Mouse (Mus musculus): Measurements from ENCODE around the gene Fam57b.

Gene Fam57b

DNA sequence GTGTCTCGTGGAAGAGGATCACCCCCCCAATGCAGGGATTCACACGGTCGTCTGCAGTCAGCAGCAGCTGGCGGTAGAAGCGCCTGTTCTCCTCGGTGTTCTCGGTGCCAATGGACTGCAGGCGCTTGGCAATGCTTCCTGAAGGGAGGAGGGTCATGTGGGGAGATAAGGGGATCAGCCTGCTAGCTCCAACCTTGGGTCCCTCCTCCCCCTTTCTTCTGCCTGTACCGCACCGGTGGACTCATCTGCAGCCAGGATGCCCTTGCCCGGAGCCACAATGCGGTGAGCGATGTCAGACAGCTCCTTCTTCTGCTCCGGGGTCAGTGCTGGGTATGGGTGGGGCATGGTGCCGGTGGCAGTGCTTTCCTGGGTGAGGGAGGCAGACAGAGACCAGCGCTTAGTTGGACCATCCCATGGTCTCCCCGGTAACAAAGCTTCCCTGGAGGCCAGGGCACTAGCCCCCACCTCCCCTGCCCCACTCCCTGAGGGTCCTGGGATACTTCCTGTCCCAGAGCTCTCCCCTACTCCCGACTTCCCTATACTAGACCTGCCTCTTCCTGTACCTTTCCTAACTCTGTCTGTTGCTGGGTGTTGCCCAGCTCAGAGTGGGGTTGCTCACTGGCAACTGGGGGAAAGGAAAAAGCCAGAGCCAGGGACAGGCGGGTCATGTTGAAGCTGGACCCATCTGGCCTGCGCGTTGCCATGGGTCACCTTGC is at the start of gene Fam57b:
Gene Fam57b, plus strand, starts transcription at position 258 of the 716 bp plus-strand sequence.
- DNase-seq = no peak

DNA sequence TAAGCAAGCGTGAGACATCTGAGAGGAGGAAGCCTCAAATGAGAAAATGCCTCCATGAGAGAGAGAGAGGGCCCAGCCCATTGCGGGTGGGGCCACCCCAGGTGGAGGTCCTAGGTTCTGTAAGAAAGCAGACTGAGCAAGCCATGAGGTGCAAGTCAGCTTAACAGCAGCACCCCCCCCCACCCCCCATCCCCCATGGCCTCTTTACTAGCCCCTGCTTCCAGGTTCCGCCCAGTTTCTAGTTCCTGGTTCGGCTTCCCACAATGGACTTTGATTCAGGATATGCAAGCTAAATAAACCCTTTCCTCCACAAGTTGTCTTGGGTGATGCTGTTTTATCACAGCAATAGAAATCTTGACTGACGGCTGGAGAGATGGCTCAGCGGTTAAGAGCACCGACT is 48.6 kb upstream of the Fam57b start:
- DNase-seq = no peak

DNA sequence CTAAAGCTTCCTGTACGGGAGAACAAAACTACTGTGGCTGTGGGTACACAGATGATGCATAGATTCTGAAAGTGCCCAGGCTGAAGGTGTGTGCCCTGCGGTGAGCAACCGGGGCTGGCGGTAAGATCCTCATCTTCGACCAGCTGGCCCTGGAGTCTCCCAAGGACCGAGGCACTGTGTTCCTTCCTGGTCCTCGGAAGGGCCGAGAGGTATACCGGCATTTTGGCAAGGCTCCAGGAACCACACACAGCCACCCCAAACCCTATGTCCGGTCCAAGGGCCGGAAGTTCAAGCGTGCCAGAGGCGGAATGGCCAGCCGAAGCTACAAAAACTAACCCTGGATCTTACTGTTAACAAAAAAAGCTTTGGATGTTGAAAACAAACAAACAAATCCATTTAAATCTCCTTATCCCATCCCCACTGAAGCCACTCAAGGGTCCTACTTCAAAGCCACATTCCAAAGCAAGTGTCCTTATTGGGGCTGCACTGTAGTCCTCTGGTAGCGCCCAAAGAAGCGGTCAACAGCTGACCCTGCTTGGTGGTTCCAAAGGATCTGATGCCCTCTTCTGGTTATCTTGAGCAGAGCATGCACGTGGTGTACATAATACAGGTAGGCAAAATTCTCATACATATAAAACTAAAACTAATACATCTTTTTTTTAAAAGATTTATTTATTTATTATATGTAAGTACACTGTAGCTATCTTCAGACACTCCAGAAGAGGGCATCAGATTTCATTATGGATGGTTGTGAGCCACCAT is 47.7 kb upstream of the Fam57b start:
- no peak for DNase-seq

DNA sequence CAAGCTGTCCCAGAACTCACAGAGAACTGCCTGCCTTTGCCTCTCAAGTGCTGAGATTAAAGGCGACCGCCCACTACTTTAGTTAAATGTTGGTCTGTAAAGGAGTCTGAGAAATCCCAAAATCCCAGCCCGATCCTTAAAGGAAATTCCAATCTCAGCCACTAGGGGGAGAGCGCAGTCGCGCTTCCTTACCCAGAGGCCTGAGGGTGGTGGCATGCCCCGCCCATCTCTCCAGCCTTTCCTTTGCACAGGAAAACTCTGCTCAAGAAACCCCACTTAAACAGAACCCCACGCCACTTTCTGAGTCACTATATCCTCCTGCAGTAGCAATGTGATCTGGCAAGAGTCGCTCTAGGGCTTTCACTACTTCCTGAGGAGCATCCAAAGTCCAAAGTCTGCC is 42.6 kb upstream of the Fam57b start:
- DNase-seq = peak; percentile 86

DNA sequence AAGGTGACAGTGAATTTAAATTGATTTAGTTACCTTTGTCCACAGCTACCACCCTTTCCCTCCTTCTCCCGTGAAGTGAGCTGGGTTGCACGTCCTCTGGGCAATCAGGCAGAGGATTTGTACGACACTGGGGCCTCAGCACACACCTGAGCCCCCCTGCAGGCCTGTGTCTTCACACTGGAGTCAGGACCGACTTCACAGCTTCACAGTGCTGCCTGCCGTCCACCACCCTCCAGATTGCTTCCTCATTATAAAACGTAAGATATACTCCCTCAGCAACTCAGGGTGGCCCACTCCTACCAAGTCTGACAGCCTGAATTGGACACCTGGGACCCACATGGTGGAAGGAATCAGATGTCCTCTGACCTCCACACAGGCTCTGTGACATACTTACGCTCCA is 38.9 kb upstream of the Fam57b start:
- no peak for DNase-seq

DNA sequence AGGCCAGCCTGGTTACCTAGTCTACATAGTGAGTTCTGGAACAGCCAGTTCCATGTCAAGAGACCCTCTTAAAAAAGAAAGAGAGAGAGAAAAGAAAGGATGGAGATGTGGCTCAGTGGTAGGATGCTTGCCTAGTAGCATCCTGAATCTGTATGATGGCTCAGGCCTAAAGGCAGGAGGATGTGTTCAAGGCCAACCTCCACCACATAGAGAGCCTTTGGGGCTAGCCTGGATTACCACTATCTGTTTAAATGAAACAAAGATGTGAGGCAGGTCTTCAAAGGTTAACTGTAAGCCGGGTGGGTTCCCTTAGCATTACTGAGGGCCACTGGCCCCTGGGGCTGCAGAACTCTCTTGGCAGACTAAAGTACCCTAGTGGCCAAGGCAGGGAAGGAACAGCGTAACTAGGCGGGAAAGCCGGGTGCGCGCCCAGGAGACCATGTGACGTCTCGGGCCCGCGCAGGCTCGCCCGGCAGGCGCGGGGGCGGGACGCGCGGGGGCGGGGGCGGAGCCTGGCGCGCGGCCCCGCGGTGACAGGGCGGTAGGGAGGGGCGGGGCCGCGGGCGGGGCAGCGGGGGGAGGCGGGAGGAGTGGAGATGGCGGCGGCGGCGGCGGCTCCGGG is 38.3 kb upstream of the Fam57b start, which contains the start of gene Mapk3:
Gene Mapk3, plus strand, starts transcription at position 552 of the 622 bp plus-strand sequence.
- peak; percentile 95 for DNase-seq

DNA sequence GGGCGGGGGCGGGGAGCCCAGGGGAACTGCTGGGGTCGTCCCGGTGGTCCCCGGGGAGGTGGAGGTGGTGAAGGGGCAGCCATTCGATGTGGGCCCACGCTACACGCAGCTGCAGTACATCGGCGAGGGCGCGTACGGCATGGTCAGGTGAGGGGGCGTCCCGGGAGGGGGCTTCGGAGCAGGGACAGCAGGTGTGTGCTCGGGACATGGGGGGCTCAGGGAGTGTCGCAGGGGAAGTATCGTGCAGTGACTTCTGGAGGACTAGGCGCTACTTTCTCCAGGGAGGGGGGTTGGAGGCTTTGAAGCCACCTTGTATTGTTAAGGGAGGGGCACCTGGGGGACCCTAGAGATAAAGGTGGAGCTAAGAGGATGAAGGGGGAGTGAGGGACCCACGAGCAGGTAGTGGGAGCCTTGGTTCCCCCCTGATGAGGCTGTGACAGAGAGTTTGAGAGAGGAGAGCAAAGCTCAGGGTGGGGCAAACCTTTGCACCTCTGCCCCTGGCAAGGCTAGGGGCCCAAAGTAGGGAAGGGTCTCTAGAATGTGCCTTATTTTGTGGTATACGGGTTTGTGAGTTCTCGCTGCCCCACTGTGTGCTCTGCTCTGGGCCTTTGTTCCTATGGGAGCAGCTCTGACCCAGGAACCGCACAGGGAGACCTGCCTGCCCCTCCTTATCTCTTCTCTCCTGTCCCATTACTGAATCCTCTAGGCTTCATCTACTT is 37.6 kb upstream of the Fam57b start:
- no peak for DNase-seq

DNA sequence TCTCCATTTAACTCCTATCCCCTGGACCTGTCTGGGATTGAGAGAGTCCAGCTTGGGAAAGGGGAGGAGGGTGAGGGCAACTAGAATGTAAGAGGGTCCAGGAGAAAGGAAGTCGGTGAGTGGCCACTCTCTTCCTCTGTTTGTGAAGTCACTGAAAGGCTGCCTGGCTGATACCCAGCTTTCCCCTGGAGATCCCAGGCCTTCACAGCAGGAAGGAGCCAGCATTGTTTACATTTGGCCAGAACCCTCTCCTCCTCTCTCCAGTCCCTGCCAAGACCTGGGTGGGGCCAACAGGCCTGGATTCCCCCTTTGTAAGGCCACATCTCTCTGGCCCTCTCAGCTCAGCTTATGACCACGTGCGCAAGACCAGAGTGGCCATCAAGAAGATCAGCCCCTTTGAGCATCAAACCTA is 37.1 kb upstream of the Fam57b start:
- DNase-seq = peak; percentile 73

DNA sequence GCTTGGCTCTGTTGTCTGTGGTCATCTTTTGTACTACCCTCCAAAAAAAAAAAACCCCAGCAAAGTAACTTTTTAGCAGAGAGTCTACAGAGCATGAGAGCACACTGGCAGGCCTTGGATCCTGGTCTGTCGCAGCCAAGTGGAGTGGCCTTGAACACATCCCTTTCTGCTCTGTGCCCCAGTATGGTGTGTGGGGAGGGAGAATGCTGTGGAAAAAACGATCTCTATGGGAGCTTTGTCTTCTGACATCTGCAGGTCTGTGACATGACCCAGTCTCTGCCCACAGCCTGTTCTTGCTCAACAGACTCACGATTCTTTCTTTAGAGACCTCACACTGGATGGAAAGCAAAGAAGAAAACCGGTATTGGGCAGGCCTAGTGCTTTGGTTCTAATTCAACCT is 36.5 kb upstream of the Fam57b start:
- DNase-seq = no peak

DNA sequence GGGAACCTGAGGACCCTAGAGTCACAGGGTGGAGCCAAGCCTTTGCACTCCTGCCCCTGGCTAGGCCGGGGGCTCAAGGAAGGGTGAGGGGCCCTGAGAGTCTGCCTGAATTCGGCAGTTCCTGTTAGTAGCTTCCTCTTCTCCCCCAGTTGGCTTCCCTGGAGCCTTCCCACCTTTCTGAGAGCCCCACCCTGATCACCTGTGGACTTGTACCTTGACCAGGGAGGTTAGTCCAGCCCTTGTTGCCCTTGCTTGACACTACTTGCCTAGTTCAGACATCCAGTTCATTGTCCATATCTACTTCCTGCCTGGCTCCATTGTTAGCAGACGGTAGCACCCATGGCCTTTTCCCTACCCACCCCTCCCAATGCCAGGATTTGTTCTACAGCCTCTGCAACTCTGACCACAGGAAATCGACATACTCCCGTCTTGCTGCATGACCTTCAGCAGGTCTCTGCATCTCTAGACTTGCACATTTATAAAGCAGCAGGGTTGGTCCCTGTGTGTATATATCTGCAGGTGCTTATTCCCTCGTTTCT is 35.9 kb upstream of the Fam57b start:
- DNase-seq = no peak

DNA sequence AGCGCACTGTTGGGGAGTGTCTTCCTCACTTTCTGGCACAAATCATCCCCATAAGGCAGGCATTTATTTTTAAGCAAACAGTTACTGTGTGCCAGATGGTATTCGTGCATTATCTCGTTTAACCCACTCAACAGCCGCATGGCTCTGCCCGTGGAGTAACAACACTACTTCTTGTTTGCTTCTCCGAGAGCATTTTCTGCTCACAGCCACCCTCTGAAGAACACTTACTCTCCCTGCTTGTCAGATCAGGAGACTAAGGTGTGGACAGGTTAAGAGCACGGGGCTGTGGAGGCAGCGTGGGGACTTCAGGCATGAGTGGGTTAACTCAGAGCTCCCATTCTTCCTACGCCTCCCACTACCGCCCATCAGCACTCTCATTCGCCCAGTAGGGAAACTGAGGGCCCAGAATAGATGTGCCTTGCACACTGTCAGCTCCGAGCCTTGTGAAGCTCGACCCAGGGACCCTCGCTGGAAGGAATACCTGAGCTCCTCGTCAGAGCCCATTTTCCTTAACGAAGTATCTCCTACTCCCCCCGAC is 34.9 kb upstream of the Fam57b start:
- DNase-seq = no peak

DNA sequence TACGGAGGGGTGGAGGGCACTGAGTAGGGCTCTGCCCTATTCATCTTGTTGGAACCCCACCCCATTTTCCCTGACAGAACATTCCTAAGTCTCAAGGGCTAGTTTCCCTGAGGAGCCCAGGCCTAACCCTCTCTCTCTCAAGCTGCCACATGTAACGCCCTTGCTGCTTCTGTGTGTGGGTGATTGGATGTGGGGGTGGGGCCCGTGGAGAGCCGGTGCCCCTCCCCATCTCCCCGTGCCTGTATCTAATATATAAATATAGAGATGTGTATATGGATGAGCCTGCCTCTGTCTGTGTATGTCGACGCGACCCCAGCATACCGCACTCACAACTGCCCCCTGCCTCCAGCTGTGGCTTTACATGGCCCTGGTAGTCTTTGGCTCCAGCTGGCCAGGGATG is 31.9 kb upstream of the Fam57b start:
- no peak for DNase-seq

DNA sequence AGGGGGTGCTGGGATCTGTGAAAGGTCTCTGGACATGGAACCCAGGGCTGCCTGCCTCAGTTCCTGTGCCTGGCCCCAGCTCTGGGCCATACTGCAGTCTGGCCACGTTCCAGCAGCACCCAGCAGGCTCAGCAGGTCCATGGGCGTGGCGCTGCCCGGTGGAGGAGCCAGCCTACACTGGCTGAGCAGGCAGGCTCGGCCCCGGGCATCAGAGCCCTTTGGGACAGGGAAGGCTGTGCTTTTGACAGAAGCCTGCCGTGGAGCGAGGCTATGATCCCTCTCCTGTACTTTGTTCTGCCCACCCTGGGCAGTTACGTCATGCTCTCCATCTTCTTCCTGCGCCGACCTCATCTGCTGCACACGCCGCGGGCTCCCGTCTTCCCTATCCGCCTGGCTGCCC is 31.3 kb upstream of the Fam57b start, which contains the start of gene Gdpd3:
Gene Gdpd3, plus strand, starts transcription at position 134 of the 400 bp plus-strand sequence.
- no peak for DNase-seq

DNA sequence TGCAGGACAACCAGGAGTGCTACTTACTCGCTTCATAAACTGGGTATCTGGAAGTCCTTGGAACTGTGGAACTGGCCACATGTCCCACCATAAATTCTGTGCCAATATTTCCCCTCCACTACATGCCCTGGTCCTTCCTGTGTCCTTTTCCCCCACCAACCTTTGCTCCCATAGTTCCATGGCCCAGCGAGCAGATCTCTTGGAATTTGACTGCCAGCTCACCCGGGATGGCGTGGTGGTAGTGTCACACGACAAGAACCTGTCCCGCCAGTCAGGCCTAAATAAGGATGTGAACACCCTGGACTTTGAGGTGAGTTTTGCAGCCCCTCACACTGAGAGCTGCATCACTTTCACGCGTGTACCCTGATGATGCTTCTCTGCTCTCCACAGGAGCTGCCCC is 30.5 kb upstream of the Fam57b start:
- no peak for DNase-seq

DNA sequence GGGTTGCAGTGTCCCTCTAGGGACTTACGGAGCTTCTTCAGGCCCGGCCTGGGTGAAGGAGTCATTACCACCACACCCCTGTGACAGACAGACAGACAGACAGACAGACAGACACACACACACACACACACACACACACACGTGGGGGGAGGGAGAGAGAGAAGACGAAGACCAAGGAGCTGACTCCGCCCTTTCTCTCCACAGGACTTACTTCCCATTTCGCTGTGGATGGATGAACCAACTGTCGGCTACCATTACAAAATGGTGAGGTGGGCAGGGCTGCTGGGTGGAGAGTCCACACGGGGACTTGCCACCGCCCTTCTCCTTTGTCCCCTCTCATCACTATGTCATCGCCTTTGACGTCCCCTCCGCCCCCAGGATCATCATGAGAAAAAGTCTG is 26.7 kb upstream of the Fam57b start:
- DNase-seq = no peak

DNA sequence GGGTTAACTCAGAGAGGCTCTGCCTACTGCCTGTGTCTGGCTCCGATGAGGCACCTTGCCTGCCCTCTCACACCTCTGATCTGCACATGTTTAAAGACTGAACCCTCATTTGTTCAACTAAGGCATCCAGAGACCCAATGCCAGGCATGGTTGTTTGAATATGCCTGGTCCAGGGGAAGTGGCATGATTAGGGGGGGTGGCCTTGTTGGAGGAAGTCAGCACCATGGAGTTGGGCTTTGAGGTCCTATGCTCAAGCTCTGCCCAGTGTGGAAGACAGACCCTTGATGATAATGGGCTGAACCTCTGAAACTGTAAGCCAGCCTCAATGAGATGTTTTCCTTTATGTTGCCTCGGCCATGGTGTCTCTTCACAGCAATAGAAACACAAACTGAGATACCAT is 24.1 kb upstream of the Fam57b start:
- DNase-seq = no peak

DNA sequence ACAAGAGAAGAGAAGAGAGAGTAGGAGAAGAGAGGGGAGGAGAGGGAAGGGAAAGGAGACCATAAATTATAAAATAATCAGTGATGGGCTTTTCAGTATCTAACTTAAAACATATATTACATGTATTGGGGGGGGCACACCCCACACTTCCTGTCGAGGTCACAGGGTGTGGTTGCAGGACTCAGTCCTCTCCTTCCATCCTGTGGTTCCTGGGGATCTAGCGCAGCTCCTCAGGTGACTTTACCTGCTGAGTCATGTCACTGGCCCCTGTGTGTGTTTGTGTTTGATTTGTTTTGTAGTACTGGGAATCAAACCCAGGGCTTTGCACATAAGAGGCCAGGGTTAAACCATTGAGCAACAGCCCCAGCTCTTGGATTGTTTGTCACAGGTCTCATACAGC is 23.0 kb upstream of the Fam57b start:
- DNase-seq = no peak

DNA sequence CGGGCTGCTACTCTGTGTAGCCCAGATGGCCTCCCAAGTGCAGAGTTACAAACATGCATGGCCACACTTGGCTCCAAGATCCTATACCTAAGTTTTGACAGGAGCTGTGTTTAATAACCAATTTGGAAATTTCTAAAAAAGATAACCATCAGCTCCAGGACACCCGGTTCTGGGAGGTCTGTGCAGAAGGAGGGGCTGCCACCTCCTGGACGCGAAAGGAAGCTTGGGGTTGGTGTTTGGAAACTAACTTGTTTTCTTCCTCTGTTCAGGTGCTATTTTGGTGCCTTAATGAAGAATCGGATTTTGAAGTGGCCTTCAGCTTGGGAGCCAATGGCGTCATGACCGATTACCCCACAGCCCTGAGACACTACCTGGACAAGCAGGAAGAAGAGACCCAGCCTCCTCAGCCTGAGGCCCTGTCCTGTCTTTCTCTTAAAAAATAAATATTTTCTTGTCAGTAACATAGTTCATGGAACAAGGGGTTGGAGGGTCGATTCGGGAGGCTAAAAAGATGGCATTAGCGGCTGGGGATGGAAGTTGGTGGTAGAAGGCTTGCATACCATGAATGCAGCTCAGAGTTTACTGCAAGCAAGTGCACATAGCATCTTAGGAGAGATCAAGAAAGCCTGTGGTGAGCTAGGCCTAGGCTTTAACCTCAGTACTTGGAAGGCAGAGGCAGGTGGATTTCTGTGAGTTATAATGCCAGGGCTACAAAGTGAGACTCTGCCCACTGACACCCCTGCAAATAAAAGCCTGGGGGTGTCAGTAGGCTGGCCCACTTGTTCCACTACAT is 22.1 kb upstream of the Fam57b start:
- no peak for DNase-seq

DNA sequence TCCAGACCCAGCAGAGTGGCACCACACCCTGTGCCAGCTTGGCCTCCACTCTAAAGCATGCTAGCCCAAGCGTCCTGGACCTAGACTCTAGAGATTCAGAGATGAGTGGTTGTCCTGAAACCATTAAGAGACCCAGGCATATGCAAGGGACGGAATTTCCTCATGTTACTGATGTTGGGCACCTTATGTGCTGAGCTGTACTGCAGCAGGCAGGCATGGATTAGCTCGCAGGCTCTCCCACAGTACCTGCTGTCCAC is 21.6 kb upstream of the Fam57b start:
- DNase-seq = no peak

DNA sequence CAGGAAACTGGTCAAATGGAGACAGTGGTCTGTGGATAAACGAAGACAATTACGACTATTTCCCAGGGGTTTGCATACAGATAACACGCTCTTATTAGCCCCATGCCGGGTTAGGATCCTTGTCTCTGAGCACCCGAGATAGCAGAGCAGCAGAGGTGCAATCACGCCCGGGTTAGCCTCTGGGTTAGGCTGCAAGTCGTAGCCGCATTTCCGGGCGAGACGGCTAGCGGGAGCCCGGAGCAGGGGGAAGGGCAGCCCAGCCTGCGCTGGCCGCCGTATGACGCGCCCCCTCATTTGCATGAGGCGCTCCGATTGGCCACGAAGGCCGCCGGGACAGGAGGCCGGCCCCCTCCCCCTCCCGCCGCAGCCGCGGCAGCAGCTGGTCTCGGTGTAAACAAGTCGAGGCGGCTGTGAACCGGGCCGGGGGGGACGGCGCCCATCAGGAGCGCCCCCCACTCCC is 20.8 kb upstream of the Fam57b start, which contains the start of gene Ypel3:
Gene Ypel3, plus strand, starts transcription at position 358 of the 460 bp plus-strand sequence.
- peak; percentile 97 for DNase-seq

DNA sequence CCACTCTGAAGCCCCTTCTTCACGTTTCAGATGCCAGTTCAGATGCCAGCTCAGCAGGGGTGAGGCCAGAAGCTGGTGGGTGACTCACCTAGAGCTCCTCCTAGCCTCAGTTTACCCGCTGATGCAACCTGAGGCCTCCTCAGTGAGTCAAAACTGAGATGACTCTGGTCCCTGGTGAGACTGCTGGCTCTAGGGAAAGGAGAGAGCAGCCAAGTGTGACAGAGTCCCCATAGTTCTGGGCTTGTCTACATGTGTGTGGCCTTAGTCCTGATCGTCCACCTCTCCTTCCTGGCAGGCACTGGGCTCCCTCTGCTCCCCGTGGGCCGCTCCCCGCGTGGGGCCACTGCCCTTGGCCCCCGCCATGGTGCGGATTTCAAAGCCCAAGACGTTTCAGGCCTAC is 20.0 kb upstream of the Fam57b start:
- peak; percentile 57 for DNase-seq

DNA sequence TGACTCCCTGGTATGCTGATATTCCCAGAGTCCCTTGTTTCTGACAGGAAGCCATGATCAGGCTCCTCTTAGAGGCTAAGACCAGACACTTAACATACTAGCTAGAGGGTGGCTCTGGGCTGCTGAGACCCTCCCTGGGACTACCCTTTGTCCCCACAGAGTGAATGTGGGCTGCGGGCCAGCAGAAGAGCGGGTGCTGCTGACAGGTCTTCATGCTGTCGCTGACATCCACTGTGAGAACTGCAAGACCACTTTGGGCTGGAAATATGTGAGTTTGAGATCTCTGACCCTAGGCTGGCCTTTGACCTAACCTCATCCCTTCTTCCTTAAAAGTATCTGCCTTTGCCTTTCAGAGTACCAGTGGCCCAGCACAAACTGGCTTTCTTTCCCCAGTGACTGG is 19.3 kb upstream of the Fam57b start:
- no peak for DNase-seq

Measured in kidney, adult 9 months (tissue).